Mouse (Mus musculus) retina, embryonic 14.5 days (tissue): ENCODE measurements around the gene Gulp1.
A peak's percentile ranks its signal among the peaks of the same experiment; 100 is the strongest.

Experiments used
- DNase-seq: peaks from one replicate; pipeline ENCODE4 v3.0.0-alpha.2; 2015; ENCODE audit warnings: low spot score

Gulp1 gene

GRCm38 (mm10) chr1:44551461-44552370, at the start of gene Gulp1:
TSS of gene Gulp1 (plus strand) at chr1:44551511.
- DNase-seq, result peak; percentile 87

- no peak for DNase-seq
These were observed 1.1 kb upstream of the Gulp1 start for GRCm38 (mm10) chr1:44550261-44550660.

GRCm38 (mm10) chr1:44552371-44552841, 1.1 kb downstream of the Gulp1 start:
- DNase-seq, result peak; percentile 58

- peak; percentile 68 for DNase-seq
These were observed 2.0 kb downstream of the Gulp1 start for GRCm38 (mm10) chr1:44553166-44553898.

GRCm38 (mm10) chr1:44567431-44567830, 16.1 kb downstream of the Gulp1 start:
- DNase-seq, result no peak

GRCm38 (mm10) chr1:44568296-44568695, 17.0 kb downstream of the Gulp1 start:
- DNase-seq, result no peak

GRCm38 (mm10) chr1:44576001-44576400, 24.7 kb downstream of the Gulp1 start:
- DNase-seq, result peak; percentile 70

- no peak for DNase-seq
These were observed 25.3 kb downstream of the Gulp1 start for GRCm38 (mm10) chr1:44576610-44577009.

GRCm38 (mm10) chr1:44580390-44580789, 29.1 kb downstream of the Gulp1 start:
- no peak for DNase-seq

GRCm38 (mm10) chr1:44584886-44585385, 33.6 kb downstream of the Gulp1 start:
- peak; percentile 63 for DNase-seq

- DNase-seq, result peak; percentile 49
These were observed 40.4 kb downstream of the Gulp1 start for GRCm38 (mm10) chr1:44591742-44592141.

- no peak for DNase-seq
These were observed 41.8 kb downstream of the Gulp1 start for GRCm38 (mm10) chr1:44593109-44593508.

GRCm38 (mm10) chr1:44598312-44598711, 47.0 kb downstream of the Gulp1 start:
- peak; percentile 69 for DNase-seq

GRCm38 (mm10) chr1:44613294-44614041, 62.2 kb downstream of the Gulp1 start:
- DNase-seq, result no peak

GRCm38 (mm10) chr1:44618751-44619150, 67.4 kb downstream of the Gulp1 start:
- peak; percentile 16 for DNase-seq

GRCm38 (mm10) chr1:44634481-44634880, 83.2 kb downstream of the Gulp1 start:
- no peak for DNase-seq

GRCm38 (mm10) chr1:44645678-44646276, 94.5 kb downstream of the Gulp1 start:
- DNase-seq, result no peak

GRCm38 (mm10) chr1:44678974-44679373, 127.7 kb downstream of the Gulp1 start:
- no peak for DNase-seq

- DNase-seq, result no peak
These were observed 128.1 kb downstream of the Gulp1 start for GRCm38 (mm10) chr1:44679415-44679814.

- peak; percentile 56 for DNase-seq
These were observed 131.2 kb downstream of the Gulp1 start for GRCm38 (mm10) chr1:44682556-44682955.

- peak; percentile 23 for DNase-seq
These were observed 132.4 kb downstream of the Gulp1 start for GRCm38 (mm10) chr1:44683723-44684122.
